7 mouse cellular contexts compared by ENCODE assay signal in the genomic region with DNA sequence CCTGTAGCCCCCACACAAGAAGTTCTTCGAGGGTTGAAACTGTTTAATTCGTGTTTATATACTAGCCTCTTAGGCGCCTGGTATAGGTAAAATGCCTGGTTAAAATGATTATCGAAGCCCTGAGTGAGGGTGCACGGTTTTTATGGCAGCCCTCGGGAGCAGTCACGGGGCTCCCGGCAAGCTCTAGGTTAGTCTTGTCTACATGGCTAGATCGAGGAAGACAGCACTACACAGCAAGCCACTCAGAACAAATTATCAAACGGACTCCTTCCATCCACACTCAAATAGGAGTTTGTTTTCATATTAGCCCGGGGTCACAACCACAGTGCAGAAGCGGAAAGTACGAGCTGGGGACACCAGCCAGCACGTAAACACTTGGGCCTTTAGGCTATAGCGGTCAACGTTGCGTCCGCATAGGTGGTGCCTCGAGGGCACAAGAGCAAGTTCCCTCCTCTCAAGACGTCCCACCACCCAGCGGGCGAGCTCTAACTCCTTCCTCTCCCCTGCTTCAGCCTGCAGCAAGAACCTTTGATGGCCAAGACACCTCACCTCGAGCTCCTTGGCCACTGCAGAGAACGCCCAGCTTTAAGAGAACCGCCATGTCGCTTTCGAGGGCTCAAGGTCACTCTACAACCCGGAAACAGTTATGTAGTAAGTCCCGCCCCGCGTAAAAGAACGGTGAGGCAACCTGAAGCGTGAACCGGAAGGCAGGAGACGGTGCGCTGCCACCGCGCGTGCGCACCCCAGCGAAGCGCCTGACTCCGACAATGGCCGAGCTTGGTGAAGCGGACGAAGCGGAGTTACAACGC. TPM values are rescaled to one million over a fixed set of nuclear protein-coding genes. Genes with fewer than 3 reads are reported as not detected.
DNase-seq lines count a peak whose midpoint lies in the region; ATAC-seq lines count a peak whose summit lies in the region.

A gene (minus strand): TSS at position 624 of the 809 bp plus-strand sequence.
A gene (plus strand): TSS at position 722 of the 809 bp plus-strand sequence.

- peak within 1 kb of the TSS; percentile 85 for H3K27ac ChIP-seq in embryonic facial prominence, embryonic 12.5 days
- peak within 1 kb of the TSS; percentile 71; the same call in 1 of the 2 replicates for H3K27ac ChIP-seq in limb, embryonic 11.5 days (replicated peaks; ENCODE audit: low read depth, low read length)
- peak within 1 kb of the TSS; percentile 87 for H3K27ac ChIP-seq in midbrain, embryonic 14.5 days (replicated peaks; ENCODE audit: low read depth, low read length)

- H3K4me3 ChIP-seq in embryonic facial prominence, embryonic 12.5 days: peak within 1 kb of the TSS; percentile 84
- H3K4me3 ChIP-seq in limb, embryonic 11.5 days (ENCODE audit: low read depth, low read length): peak within 1 kb of the TSS; percentile 72
- H3K4me3 ChIP-seq in midbrain, embryonic 14.5 days (replicated peaks; ENCODE audit: low read depth, low read length): peak within 1 kb of the TSS; percentile 86

- H3K36me3 ChIP-seq in embryonic facial prominence, embryonic 12.5 days: peaks cover 24% of the 10 kb centered on the region
- peaks cover 13% of the 10 kb centered on the region; the same call in 1 of the 2 replicates for H3K36me3 ChIP-seq in limb, embryonic 11.5 days (ENCODE audit: control insufficient read depth, insufficient read depth, low read length)
- peaks cover 48% of the 10 kb centered on the region for H3K36me3 ChIP-seq in midbrain, embryonic 14.5 days (ENCODE audit: control insufficient read depth, insufficient read depth, low read length)

- ATAC-seq in embryonic facial prominence, embryonic 12.5 days (ENCODE audit: insufficient number of reproducible peaks, insufficient read depth, low FRiP score, low TSS enrichment): peak; percentile 95
- ATAC-seq in limb, embryonic 11.5 days (ENCODE audit: insufficient number of reproducible peaks, low FRiP score, low TSS enrichment, low read depth): peak; percentile 95
- peak; percentile 97 for ATAC-seq in midbrain, embryonic 14.5 days (ENCODE audit: low FRiP score, low TSS enrichment)

- peak within 1 kb of the TSS; percentile 89 for H3K4me2 ChIP-seq in embryonic facial prominence, embryonic 12.5 days (replicated peaks)
- H3K4me2 ChIP-seq in limb, embryonic 11.5 days (ENCODE audit: low read depth, severe bottlenecking): peak within 1 kb of the TSS; percentile 64
- H3K4me2 ChIP-seq in midbrain, embryonic 14.5 days (ENCODE audit: low read length): peak within 1 kb of the TSS; percentile 94

- peak within 1 kb of the TSS; percentile 80 for H3K9ac ChIP-seq in embryonic facial prominence, embryonic 12.5 days
- peak within 1 kb of the TSS; percentile 86 for H3K9ac ChIP-seq in limb, embryonic 11.5 days (ENCODE audit: low read length)
- H3K9ac ChIP-seq in midbrain, embryonic 14.5 days (replicated peaks; ENCODE audit: low read length): peak within 1 kb of the TSS; percentile 85

- peaks cover 22% of the 10 kb centered on the region for H3K4me1 ChIP-seq in embryonic facial prominence, embryonic 12.5 days
- H3K4me1 ChIP-seq in limb, embryonic 11.5 days (ENCODE audit: control insufficient read depth, insufficient read depth, low read length): peaks cover 4% of the 10 kb centered on the region
- H3K4me1 ChIP-seq in midbrain, embryonic 14.5 days (ENCODE audit: control insufficient read depth, insufficient read depth, low read length): peaks cover 23% of the 10 kb centered on the region

- no peaks in the 10 kb centered on the region for H3K27me3 ChIP-seq in embryonic facial prominence, embryonic 12.5 days
- H3K27me3 ChIP-seq in limb, embryonic 11.5 days (ENCODE audit: control insufficient read depth, insufficient read depth, low read length): no peaks in the 10 kb centered on the region
- no peaks in the 10 kb centered on the region for H3K27me3 ChIP-seq in midbrain, embryonic 14.5 days (ENCODE audit: control insufficient read depth, insufficient read depth, low read length)

- 1% methylated on average over 48 of the region's 48 CpGs for WGBS in embryonic facial prominence, embryonic 12.5 days
- under 1% methylated on average over 48 of the region's 48 CpGs for WGBS in limb, embryonic 11.5 days
- under 1% methylated on average over 48 of the region's 48 CpGs for WGBS in midbrain, embryonic 14.5 days

- no peaks in the 10 kb centered on the region for H3K9me3 ChIP-seq in embryonic facial prominence, embryonic 12.5 days
- H3K9me3 ChIP-seq in limb, embryonic 11.5 days (ENCODE audit: control insufficient read depth, low read length): no peaks in the 10 kb centered on the region
- H3K9me3 ChIP-seq in midbrain, embryonic 14.5 days (ENCODE audit: control insufficient read depth, low read length): no peaks in the 10 kb centered on the region

- peak; percentile 91 for DNase-seq in adrenal gland, postnatal 25 days
- DNase-seq in heart, adult 11 months: peak; percentile 99
- DNase-seq in kidney, adult 18-20 months: peak; percentile 95
- DNase-seq in limb, embryonic 11.5 days (ENCODE audit: low spot score): peak; percentile 92
- peak; percentile 98 for DNase-seq in midbrain, embryonic 14.5 days
- peak; percentile 85 to 87 for DNase-seq in spleen, adult 18-20 months

RNA-seq across cellular contexts. Expression of the first gene that starts in this region (rescaled TPM):
- total RNA-seq in adrenal gland, postnatal 25 days (2021): 234 and 247 TPM in 2 replicates
- polyA plus RNA-seq in embryonic facial prominence, embryonic 12.5 days (2016; fragmentation: Nextera tagmentation; extraction: Ambion mirVana): 240 and 246 TPM in 2 replicates
- 293 and 303 TPM in 2 replicates for polyA plus RNA-seq in limb, embryonic 11.5 days (2014; fragmentation: Nextera tagmentation; extraction: Ambion mirVana)
- 234 and 235 TPM in 2 replicates for polyA plus RNA-seq in midbrain, embryonic 14.5 days (2014; fragmentation: Nextera tagmentation; extraction: Ambion mirVana)

RNA-seq across cellular contexts. Expression of the second gene that starts in this region (rescaled TPM):
- total RNA-seq in adrenal gland, postnatal 25 days (2021): 189 and 190 TPM in 2 replicates
- polyA plus RNA-seq in embryonic facial prominence, embryonic 12.5 days (2016; fragmentation: Nextera tagmentation; extraction: Ambion mirVana): 304 and 322 TPM in 2 replicates
- polyA plus RNA-seq in limb, embryonic 11.5 days (2014; fragmentation: Nextera tagmentation; extraction: Ambion mirVana): 297 and 308 TPM in 2 replicates
- 396 and 508 TPM in 2 replicates for polyA plus RNA-seq in midbrain, embryonic 14.5 days (2014; fragmentation: Nextera tagmentation; extraction: Ambion mirVana)

Comparison
In these comparisons a context has a peak if more than half of its experiments do, and no peak if none do; other contexts are left out.
1. Peak in every context shown above with its lines: DNase-seq, ATAC-seq, H3K4me3 ChIP-seq and H3K27ac ChIP-seq.